Mouse (Mus musculus) forebrain, embryonic 14.5 days (tissue): ENCODE measurements around the gene Lypla2. TPM values are rescaled to one million over a fixed set of nuclear protein-coding genes. Genes with fewer than 3 reads are reported as not detected.
A peak's percentile ranks its signal among the peaks of the same experiment; 100 is the strongest.

Experiments
- ATAC-seq: fragments of 200-750 bp; cut with Nextera tagmentation; 2 replicates; pipeline ENCODE4 v1.8.0; 2017; ENCODE audit warnings: mild to moderate bottlenecking, moderate library complexity
- DNase-seq: peaks from one replicate; pipeline ENCODE4 v3.0.0-alpha.2; 2015; ENCODE audit warnings: low spot score
- H3K27ac ChIP-seq: fragments of 300-500 bp; sonication (generic); 2 replicates; pipeline ENCODE4 v1.5.1; 2014; ENCODE audit warnings: low read depth, mild to moderate bottlenecking, control low read depth, low read length, moderate library complexity
- H3K27me3 ChIP-seq: fragments of 300-500 bp; sonication (generic); replicated peaks from 2 replicates; pipeline ENCODE4 v1.6.1; 2014; ENCODE audit warnings: low read length, control low read depth, mixed read lengths; ENCODE audit not compliant: control insufficient read depth, insufficient read depth
- H3K36me3 ChIP-seq: fragments of 300-500 bp; sonication (generic); 2 replicates; pipeline ENCODE4 v1.6.1; 2014; ENCODE audit warnings: low read length, control low read depth; ENCODE audit not compliant: control insufficient read depth, insufficient read depth
- H3K4me1 ChIP-seq: fragments of 300-500 bp; sonication (generic); 2 replicates; pipeline ENCODE4 v1.6.1; 2014; ENCODE audit warnings: antibody characterized with exemption, low read length, control low read depth; ENCODE audit not compliant: control insufficient read depth, insufficient read depth
- H3K4me2 ChIP-seq: fragments of 300-500 bp; sonication (generic); 2 replicates; pipeline ENCODE4 v1.6.1; 2014; ENCODE audit warnings: mild to moderate bottlenecking, control low read depth, low read length
- H3K4me3 ChIP-seq: fragments of 300-500 bp; sonication (generic); 2 replicates; pipeline ENCODE4 v1.5.1; 2014; ENCODE audit warnings: low read depth, low read length, control low read depth
- H3K9ac ChIP-seq: fragments of 300-500 bp; sonication (generic); 2 replicates; pipeline ENCODE4 v1.6.1; 2014; ENCODE audit warnings: mild to moderate bottlenecking, low read length, control low read depth, moderate library complexity
- H3K9me3 ChIP-seq: fragments of 300-500 bp; sonication (generic); replicated peaks from 2 replicates; pipeline ENCODE4 v1.6.1; 2016; ENCODE audit warnings: low read length, control low read depth, mixed read lengths; ENCODE audit not compliant: control insufficient read depth
- WGBS: fragments of 180-500 bp; shearing (Covaris S2); extraction: QIAGEN DNeasy Blood & Tissue Kit; methylation state at CpG from one replicate; pipeline ENCODE4 v1.1.7; 2014; 5-methylcytosine and 5-hydroxymethylcytosine counted together
- polyA plus RNA-seq: library from polyadenylated mRNA; unstranded; fragments of >200 nt; fragmentation: Nextera tagmentation; extraction: Ambion mirVana; gene quantifications from 2 replicates; pipeline ENCODE4 v1.2.1, GENCODE M21; 2014

Lypla2 gene
- polyA plus RNA-seq, 1 experiment from 2014 or later: 163 TPM

GRCm38 (mm10) chr4:135968271-135968869 lies 4.1 kb downstream of the Lypla2 start:
- DNase-seq (no peak), ATAC-seq (no peak)
- Histone ChIP-seq H3K27me3 (no peaks in the 10 kb centered on the region), H3K4me2 (no peak overlapping the region), H3K36me3 (peaks cover 51% of the 10 kb centered on the region), H3K27ac (no peak overlapping the region), H3K4me1 (peaks cover 12% of the 10 kb centered on the region), H3K9ac (no peak overlapping the region), H3K4me3 (no peak overlapping the region), H3K9me3 (no peaks in the 10 kb centered on the region)
- 84% methylated on average over 19 of the region's 19 CpGs for WGBS

- no peak overlapping the region for H3K9ac ChIP-seq
- H3K4me1 ChIP-seq: peaks cover 16% of the 10 kb centered on the region
- H3K9me3 ChIP-seq: no peaks in the 10 kb centered on the region
- WGBS: 88% methylated on average over 18 of the region's 18 CpGs
- no peak overlapping the region for H3K4me2 ChIP-seq
- ATAC-seq (no peak), DNase-seq (no peak)
- no peaks in the 10 kb centered on the region for H3K27me3 ChIP-seq
- no peak overlapping the region for H3K4me3 ChIP-seq
- peaks cover 52% of the 10 kb centered on the region for H3K36me3 ChIP-seq
- H3K27ac ChIP-seq: no peak overlapping the region
Measured at GRCm38 (mm10) chr4:135967086-135967760, 5.2 kb downstream of the Lypla2 start.

DNA sequence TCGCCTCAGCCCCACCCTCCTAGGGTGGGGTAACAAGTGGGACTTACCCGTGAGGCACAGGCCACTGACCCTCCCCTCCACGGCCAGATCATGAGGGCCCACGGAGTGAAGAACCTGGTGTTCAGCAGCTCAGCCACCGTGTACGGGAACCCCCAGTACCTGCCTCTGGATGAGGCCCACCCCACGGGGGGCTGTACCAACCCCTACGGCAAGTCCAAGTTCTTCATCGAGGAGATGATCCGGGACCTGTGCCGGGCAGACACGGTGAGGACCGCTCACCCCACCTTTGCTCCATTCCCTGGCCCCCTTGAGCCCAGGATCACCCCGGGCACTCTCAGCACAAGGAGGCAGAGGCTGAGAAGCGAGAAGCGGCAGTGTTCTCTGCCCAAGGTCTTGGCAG lies 6.1 kb downstream of the Lypla2 start:
- Histone ChIP-seq H3K36me3 (peaks cover 53% of the 10 kb centered on the region), H3K9ac (no peak overlapping the region), H3K4me1 (peaks cover 10% of the 10 kb centered on the region), H3K4me2 (no peak overlapping the region), H3K9me3 (no peaks in the 10 kb centered on the region), H3K4me3 (no peak overlapping the region), H3K27ac (no peak overlapping the region), H3K27me3 (no peaks in the 10 kb centered on the region)
- 93% methylated on average over 16 of the region's 16 CpGs for WGBS
- ATAC-seq: no peak
- no peak for DNase-seq

GRCm38 (mm10) chr4:135965113-135965512 lies 7.3 kb downstream of the Lypla2 start:
- Histone ChIP-seq H3K27ac (no peak overlapping the region), H3K4me3 (no peak overlapping the region), H3K4me1 (peaks cover 10% of the 10 kb centered on the region), H3K4me2 (no peak overlapping the region), H3K36me3 (peaks cover 52% of the 10 kb centered on the region), H3K27me3 (no peaks in the 10 kb centered on the region), H3K9me3 (no peaks in the 10 kb centered on the region), H3K9ac (no peak overlapping the region)
- 86% methylated on average over 9 of the region's 9 CpGs for WGBS
- ATAC-seq: no peak
- DNase-seq: no peak

- no peaks in the 10 kb centered on the region for H3K27me3 ChIP-seq
- DNase-seq: no peak
- H3K4me1 ChIP-seq: peaks cover 10% of the 10 kb centered on the region
- H3K4me3 ChIP-seq: peak overlapping the region; percentile 54
- H3K9me3 ChIP-seq: no peaks in the 10 kb centered on the region
- 4% methylated on average over 12 of the region's 12 CpGs for WGBS
- no peak for ATAC-seq
- H3K27ac ChIP-seq: no peak overlapping the region
- peaks cover 52% of the 10 kb centered on the region for H3K36me3 ChIP-seq
- peak overlapping the region; percentile 84 for H3K9ac ChIP-seq
- H3K4me2 ChIP-seq: peak overlapping the region; percentile 96
Measured at GRCm38 (mm10) chr4:135964426-135964825, 8.0 kb downstream of the Lypla2 start.

DNA sequence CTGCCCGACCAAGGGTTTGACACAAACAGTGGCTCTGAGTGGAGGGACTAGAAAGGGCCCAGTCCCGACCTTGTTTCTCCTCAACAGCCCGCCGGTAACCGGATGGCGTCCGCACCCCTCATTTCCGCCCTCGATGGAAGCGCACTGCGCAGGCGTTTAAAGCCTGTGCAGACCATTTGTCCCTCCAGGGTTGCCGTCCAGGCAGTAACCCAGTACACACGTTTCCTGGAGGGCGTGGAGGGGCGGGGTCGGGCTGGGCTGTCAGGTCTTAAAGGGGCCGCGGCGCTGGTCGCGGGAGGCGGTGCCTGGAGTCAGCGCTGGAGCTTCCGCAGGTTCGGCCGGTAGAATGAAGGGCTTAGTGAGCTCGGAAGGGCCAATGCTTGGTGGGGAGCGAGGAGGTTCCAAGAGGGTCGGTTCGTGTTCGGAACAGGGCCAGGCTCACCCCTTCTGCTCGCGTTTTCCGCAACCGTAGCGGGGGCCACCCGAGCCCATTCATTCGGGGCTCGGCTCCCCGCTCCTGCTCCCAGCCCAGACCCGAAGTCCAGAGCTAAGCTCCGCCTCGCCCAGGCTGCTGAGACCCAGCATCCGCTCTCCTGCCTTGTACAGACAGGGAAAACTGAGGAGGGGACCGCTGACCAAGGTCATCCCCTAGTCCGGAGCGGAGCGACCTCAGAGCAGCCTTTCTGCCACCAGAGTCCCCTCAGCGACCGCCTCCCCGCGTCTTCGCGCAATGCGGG lies 8.8 kb downstream of the Lypla2 start, which contains the start of gene Gale:
TSS of gene Gale (plus strand) at position 271 of the 737 bp plus-strand sequence.
- WGBS: under 1% methylated on average over 51 of the region's 56 CpGs
- Histone ChIP-seq H3K4me1 (peaks cover 10% of the 10 kb centered on the region), H3K9ac (peak within 1 kb of the TSS; percentile 84), H3K27ac (peak within 1 kb of the TSS; percentile 77), H3K9me3 (no peaks in the 10 kb centered on the region), H3K4me2 (peak within 1 kb of the TSS; percentile 96), H3K4me3 (peak within 1 kb of the TSS; percentile 54), H3K27me3 (no peaks in the 10 kb centered on the region), H3K36me3 (peaks cover 51% of the 10 kb centered on the region)
- peak; percentile 99 for DNase-seq
- ATAC-seq: peak; percentile 93

DNA sequence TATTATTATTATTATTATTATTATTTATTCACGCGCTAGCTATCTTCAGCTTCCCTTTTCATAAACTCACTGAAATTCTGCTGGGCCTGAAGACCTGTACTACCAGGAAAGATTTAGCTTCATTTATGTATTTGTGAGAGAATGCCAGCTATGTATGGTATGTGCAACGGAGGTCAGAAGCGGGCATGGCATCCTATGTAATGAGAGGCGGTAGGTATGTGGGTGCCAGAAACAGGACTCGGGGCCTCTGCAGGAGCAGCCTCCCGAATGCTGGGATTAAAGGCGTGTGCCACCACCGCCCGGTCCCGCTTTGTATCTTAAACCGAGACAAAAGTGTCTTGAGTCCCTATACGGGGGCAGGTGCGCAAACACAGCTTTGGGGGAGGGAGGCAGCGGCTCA lies 9.5 kb downstream of the Lypla2 start:
- no peak for DNase-seq
- peaks cover 10% of the 10 kb centered on the region for H3K4me1 ChIP-seq
- peak overlapping the region; percentile 54 for H3K4me3 ChIP-seq
- peaks cover 50% of the 10 kb centered on the region for H3K36me3 ChIP-seq
- peak overlapping the region; percentile 96 for H3K4me2 ChIP-seq
- H3K9ac ChIP-seq: peak overlapping the region; percentile 84
- H3K9me3 ChIP-seq: no peaks in the 10 kb centered on the region
- ATAC-seq: peak; percentile 8
- 6% methylated on average over 15 of the region's 15 CpGs for WGBS
- peak overlapping the region; percentile 77 for H3K27ac ChIP-seq
- no peaks in the 10 kb centered on the region for H3K27me3 ChIP-seq

GRCm38 (mm10) chr4:135962198-135962597 lies 10.2 kb downstream of the Lypla2 start:
- Histone ChIP-seq H3K4me3 (no peak overlapping the region), H3K36me3 (peaks cover 45% of the 10 kb centered on the region), H3K4me1 (peaks cover 10% of the 10 kb centered on the region), H3K9me3 (no peaks in the 10 kb centered on the region), H3K27ac (no peak overlapping the region), H3K9ac (no peak overlapping the region), H3K27me3 (no peaks in the 10 kb centered on the region), H3K4me2 (no peak overlapping the region)
- no peak for DNase-seq
- 87% methylated on average over 7 of the region's 7 CpGs for WGBS
- ATAC-seq: no peak

- no peaks in the 10 kb centered on the region for H3K9me3 ChIP-seq
- no peak for ATAC-seq
- H3K27ac ChIP-seq: no peak overlapping the region
- no peak for DNase-seq
- H3K36me3 ChIP-seq: peaks cover 42% of the 10 kb centered on the region
- H3K4me1 ChIP-seq: peaks cover 10% of the 10 kb centered on the region
- no peak overlapping the region for H3K4me2 ChIP-seq
- H3K9ac ChIP-seq: no peak overlapping the region
- H3K27me3 ChIP-seq: no peaks in the 10 kb centered on the region
- H3K4me3 ChIP-seq: no peak overlapping the region
- WGBS: 91% methylated on average over 5 of the region's 5 CpGs
Measured at GRCm38 (mm10) chr4:135961709-135962108, 10.7 kb downstream of the Lypla2 start.
